Mouse (Mus musculus) duodenum, adult 2 months (tissue): Measurements from ENCODE around the gene Ndufaf7. TPM values are rescaled to one million over a fixed set of nuclear protein-coding genes. Genes with fewer than 3 reads are reported as not detected.

ENCODE experiments used
- polyA plus RNA-seq: library from polyadenylated mRNA; depleted of rRNA; stranded (reverse); fragments of >200 nt; gene quantifications from 2 replicates; pipeline ENCODE4 v1.2.3, GENCODE M21; 2012; ENCODE audit warnings: low replicate concordance; rRNA removed

The Ndufaf7 gene
- polyA plus RNA-seq, result 1.4 and 1.8 TPM in 2 replicates

GRCm38 (mm10) chr17:78936466-78937228 lies at the start of gene Ndufaf7, which contains the start of gene Cebpz:
TSS of gene Ndufaf7 (plus strand) at chr17:78937136.
TSS of gene Cebpz (minus strand) at chr17:78937066.

DNA sequence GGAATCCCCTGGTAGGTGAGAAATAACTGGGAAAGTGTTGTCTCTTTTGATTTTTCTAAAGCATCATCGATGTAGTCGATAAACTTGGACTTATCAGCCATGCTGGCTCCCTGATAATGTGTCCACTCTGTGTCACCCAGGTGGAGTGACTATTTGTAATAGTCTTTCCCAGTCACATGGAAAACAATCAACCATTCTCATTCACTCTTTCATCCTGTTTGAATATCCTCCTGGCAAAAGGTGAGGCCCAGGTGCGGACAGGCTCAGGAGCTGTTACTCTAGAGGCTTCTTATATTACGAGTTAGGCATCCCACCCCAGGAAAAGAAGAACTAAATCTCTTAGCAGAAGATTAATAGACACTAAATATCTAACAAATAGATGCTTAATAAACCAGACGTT lies 30.0 kb upstream of the Ndufaf7 start, which contains the start of gene Sult6b1:
Sult6b1 (minus strand) TSS at position 101 of the 400 bp plus-strand sequence.

DNA sequence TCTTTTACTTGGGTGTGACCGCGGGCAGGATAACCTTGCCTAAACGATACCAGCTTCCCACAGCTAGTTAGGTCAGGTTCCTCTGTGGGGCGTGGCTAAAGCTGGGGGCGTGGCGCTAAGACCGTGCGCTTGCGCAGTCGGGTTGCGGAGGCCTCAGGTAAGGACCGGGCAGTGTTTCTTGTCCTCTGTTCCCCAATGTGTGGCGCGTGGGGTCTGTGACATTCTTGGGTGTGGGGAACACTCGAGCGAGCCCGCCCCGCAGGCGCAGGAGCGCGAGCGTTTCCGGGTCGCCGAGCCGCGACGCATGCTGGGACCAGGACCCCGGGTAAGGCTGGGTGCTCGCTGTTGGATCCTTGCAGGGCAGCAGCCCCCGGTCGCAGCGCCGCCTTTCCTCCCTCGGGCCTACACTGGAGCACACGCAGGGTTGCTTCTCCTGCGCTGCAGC lies 20.5 kb upstream of the Ndufaf7 start, which contains the start of gene Cebpzos:
Cebpzos (plus strand) TSS at position 132 of the 445 bp plus-strand sequence.

Other genes with a start within 250 kb of the Ndufaf7 start
- 1.8 and 2.5 TPM in 2 replicates for gene Strn, start 199.9 kb upstream of the Ndufaf7 start, polyA plus RNA-seq
- gene Heatr5b, start 101.8 kb upstream of the Ndufaf7 start, polyA plus RNA-seq, result 5.7 and 8.6 TPM in 2 replicates
- 2.9 and 3.1 TPM in 2 replicates for gene Gpatch11, start 101.6 kb upstream of the Ndufaf7 start, polyA plus RNA-seq
- gene Eif2ak2, start 54.6 kb upstream of the Ndufaf7 start, polyA plus RNA-seq, result 0.64 and 1.3 TPM in 2 replicates
- not detected in 2 replicates for gene Sult6b1, start 30.1 kb upstream of the Ndufaf7 start, polyA plus RNA-seq
- 4.6 and 6.6 TPM in 2 replicates for gene Cebpzos, start 20.6 kb upstream of the Ndufaf7 start, polyA plus RNA-seq
- gene Cebpz, start 70 bp upstream of the Ndufaf7 start, polyA plus RNA-seq, result 0.62 and 0.97 TPM in 2 replicates
- gene Prkd3, start 83.7 kb downstream of the Ndufaf7 start, polyA plus RNA-seq, result 0.39 and 1.2 TPM in 2 replicates
- 1.6 and 2.3 TPM in 2 replicates for gene Qpct, start 114.8 kb downstream of the Ndufaf7 start, polyA plus RNA-seq